Mouse (Mus musculus) CD8-positive naive resting alpha-beta T cell, adult 2 months (primary cell): ENCODE measurements around the gene 1700012B09Rik.

Source experiments
- DNase-seq, 2 experiments: peaks; one replicate each; pipeline ENCODE4 v3.0.0; 2022; ENCODE audit warnings: low read depth in 2 of 2, low spot score in 2 of 2

Gene 1700012B09Rik

DNA sequence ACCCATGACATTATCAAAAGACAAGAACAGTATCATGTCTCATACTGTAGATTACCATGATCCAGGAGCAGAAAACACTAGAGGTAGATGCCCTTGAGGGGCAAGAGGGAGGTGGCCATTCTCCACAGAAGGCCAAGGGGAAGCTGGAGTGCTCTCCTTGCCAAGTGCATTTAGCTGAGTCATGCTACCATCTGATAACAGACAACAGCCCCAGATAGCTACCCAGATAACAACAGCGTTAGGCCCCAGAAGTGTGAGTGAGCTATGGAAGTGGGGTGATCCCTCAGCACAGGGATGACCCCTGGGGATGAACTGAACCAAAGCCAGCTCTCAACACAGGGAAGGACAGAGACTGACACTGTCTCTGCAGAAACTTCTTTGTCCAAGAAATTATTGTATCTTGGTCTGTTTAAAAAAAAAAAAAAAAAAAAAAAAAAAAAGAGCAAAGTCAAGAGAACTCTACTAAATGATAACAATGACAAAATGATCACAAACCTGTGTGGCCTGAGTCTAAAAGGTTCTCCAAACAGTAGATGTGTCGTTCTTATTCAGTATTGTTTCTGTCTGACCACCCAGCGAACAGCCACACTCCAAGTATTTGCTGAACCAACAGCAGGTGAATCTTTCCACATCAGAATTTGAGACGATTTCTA, 31.2 kb downstream of the 1700012B09Rik start:
- no peak for DNase-seq

DNA sequence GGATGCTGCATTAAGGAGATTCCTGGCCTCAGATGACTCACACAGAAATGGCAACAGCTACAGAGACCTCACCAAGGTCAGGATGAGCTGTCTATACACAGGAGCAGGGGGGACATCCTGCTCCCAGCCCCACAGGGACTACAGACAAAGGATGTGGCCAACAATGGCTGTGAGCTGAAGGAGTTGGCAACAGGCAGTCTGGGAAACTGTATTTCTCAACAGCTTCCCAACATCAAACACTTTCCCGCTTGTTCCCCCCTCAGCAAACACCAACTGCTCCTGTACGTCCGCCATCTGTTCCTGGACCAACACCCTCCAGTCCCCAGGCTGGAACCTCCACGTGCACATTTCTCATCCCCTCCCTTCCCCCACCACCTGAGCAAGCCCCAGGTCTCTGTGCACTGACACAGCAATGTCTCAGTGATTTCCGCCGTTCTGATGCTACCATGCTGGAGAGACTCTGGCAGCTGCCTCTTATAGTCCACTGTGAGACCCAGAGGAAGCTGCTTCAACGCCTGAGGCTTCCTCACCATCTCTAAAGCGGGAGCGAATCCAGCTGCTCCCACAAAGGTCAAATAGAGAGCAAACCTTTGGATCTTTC, 39.8 kb downstream of the 1700012B09Rik start:
- DNase-seq: no peak

DNA sequence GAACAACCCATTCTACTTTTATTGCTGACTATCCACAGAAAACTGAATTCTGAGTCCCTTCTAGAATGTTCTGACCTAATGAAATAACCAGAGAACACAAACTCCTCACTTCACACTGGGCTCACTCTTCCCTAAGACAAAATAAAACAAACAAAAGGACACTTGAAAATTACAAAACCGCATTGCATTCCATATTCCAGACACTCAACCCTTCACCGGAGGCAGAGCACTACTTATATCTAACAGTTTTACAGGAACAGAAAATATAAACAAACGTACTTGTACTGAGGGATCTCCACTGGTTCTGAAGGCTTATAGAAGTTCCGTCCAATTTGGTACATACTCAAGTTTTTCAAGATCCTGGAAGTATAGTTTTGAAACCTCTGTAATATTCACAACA, 42.5 kb downstream of the 1700012B09Rik start:
- DNase-seq: no peak

DNA sequence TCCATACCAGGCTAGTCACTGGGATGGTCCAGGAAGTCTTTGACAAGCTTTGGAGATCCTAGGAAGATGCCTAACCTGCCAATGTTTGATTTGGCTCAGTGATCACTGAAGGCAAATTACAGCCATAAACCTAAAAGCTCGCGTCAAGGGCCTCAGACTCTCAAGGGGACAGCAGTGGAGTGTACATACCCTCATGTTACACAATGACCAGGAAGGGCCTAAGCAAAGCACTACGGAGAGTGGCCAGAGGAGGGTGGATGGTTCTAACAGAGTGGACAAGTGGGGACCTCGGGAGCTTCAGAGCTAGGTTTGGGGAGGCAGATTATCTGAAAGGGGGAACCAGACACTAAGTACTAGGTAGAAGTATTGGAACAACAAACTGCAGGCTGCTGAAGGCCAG, 44.2 kb downstream of the 1700012B09Rik start:
- DNase-seq: no peak

DNA sequence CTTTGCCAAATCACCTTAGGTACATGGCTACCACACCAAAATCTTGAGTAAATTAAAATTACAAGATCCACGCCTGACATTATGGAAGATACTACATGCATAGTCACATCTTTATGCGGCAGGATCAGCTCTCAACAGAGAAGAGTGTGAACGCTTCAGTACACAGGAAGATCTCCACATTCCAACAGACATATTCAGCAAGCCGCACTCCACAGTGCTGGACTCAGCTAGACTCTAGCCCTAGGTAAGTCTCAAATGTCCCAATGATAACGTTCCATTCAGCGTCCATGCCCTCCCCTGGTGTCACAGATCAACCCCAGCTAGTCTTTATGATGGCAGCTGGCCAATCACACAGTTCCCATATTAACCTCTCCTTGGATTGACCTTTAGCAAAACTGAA, 44.8 kb downstream of the 1700012B09Rik start:
- no peak for DNase-seq

DNA sequence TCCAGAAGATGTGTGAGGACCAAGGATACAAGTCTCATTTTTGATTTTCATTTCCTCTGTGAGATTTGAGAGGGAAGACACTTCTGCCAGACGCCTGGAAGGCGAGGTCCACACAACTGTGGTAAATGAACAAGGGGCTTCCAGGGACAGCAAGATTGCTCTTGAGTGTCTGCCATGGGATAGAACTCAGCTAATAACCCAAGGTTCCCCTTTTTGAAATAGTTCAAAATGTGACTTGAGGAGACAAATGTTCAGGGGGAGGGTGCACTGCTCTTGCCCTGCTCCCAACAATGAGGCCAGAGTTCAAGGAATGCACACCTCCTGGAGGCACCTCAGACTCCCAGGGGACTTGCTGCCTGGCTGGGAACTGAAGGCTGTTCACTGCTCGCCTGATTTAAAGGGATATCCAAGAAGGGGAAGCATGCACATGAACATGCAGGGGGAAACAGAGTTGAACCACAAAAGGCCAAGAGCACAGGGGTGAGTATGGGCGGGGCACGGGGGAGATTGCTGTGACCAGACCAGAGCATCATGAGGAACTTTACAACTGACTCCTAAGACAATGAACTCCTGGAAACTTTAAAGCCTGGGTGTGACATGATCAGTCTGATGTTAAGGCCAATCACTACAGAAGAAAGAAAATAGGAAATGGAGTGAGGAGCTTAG, 45.9 kb downstream of the 1700012B09Rik start:
- no peak for DNase-seq

DNA sequence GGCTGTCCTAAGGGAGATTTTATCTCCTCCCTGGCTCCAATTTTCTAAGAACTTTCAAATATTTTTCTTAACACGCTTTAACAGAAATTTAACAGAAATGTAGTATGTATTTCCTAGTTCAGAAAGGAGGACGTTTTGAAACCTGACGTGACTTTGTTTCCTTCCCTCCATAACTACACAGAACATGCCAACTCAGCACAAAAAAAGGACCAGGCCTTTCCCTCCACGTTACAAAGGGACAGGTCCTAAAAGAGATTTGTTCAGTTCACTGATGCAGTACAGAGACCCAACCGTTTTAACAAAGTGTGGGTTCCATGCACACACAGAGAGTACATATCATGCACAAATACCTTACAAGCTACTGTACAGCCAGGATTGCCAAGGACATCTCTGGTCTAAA, 49.2 kb downstream of the 1700012B09Rik start:
- DNase-seq: no peak

DNA sequence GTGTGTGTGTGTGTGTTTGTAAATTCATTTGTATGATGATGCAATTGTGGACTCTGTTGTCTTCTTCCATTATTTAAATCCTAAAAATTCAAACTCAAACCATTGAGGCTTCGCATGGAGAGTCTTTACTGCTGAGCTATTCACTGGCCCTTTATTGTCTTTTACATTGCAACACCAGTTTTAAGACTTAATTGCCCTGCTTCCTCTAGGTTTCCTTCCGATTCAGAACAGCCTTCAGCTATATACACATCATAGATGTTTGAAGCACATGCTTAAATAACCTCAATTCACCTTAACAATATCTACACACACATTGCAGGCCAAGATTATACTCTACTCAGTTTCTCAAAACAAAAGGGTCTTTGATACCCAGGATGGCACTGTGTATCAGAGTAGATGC, 50.4 kb downstream of the 1700012B09Rik start:
- DNase-seq: no peak

DNA sequence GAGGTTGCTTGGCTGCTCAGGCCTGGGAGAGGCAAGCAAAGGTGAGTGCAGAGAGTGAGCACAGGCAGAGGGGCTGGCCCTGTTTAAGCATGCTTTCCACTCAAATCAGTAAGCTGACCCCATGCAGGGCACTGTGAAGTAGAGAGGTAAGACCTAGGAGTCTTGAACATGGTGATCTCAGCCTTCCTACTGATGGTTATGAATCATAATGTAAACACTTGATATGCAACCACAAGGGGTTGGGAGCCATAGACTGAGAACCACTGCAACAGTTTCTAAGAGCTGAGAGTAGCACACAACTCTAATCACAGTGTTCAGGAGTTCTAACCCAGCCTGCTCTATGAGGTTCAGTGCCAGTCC, 52.5 kb downstream of the 1700012B09Rik start:
- no peak for DNase-seq

DNA sequence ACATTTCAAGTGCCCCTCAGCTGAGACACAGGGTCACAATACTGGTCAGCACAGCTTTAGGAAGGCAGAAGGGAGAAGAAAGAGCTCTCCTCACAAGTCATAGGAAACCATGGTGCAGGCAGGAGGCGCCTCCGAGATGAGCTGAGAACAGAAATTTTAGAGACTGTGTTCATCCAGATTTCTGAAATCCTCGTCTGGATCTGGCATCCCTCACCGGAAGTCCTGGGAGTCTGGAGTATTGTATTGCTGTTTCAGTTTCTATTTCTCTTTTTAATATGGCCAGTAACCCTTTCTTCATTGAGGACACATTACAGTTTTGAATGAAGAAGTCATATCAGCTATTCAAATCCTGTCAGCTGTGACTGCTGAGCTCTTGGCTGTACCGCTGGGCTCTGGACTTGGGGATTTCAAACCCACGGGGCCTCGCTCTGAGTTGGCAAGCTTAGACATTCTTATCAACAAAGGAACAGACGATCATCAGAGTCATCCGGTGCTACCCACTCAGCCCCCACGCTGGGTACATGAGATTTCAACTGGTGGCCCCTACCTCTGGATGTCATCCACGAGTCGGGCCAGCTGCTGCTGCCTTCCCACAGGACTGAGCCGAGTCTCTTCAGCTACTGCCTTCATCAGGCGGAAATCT, 53.0 kb downstream of the 1700012B09Rik start:
- no peak for DNase-seq

DNA sequence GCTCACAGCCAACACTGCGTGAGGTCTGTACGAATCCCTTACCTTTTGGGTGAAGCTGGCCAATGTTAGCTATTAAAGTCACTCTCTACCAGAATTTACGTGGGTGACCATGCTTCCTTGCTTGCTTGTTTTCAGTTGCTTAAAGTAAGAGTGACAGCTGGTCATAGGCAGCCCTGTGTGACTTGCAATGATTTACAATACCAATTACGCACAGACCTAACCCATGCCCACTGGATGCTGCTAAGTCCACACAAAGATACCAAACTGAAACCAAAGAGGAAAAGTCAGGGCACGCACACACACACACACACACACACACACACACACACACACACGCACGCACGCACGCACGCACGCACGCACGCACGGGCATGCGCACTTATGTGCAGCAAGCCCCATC, 55.6 kb downstream of the 1700012B09Rik start:
- no peak for DNase-seq

DNA sequence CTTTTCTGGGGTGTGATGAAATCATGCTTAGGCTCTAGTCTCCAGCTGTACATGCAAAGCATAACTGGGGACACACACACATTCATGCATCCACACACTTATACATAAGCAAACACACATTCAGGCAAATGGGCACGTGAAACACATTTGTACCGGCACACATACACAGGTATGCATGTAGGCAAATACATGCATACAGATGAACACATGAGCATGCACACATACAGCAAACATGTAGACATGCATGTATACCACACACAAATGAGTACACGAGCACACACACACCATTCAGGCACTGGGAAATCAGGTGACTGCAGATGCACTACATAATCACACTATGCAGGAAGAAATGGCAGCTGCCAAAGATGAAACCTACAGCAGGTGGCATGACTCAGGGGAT, 59.9 kb downstream of the 1700012B09Rik start:
- DNase-seq: no peak
